24 mouse cellular contexts compared by ENCODE assay signal in genomic region chr1:172433012-172433850, GRCm38 (mm10). TPM values are rescaled to one million over a fixed set of nuclear protein-coding genes. Genes with fewer than 3 reads are reported as not detected.
DNase-seq lines count a peak whose midpoint lies in the region; ATAC-seq and TF ChIP-seq lines count a peak whose summit lies in the region.
"Had no signal": no experiment of that assay in that cellular context is flagged by ENCODE, and none has a peak within 500 bp of the region (broad histone marks: within the 10 kb centered on the region; RNA-seq: fewer than 3 reads in every experiment).

No protein-coding gene starts in this region.

- H3K36me3 ChIP-seq in heart, embryonic 15.5 days = no peaks in the 10 kb centered on the region
- H3K36me3 ChIP-seq in spleen, adult 2 months (ENCODE audit: control insufficient read depth, insufficient read depth, low read length) = no peaks in the 10 kb centered on the region
- H3K36me3 ChIP-seq: forebrain, embryonic 12.5 days; G1E; hindbrain, embryonic 12.5 days; limb, embryonic 12.5 days; liver, embryonic 13.5 days; lung, embryonic 15.5 days; midbrain, embryonic 13.5 days; neural tube, embryonic 15.5 days had no signal

- no peak for TF ChIP-seq POLR2A in spleen, adult 2 months (IDR thresholded peaks at IDR 0.05; ENCODE audit: low read depth, low read length)

- ATAC-seq in heart, embryonic 15.5 days (replicated peaks; ENCODE audit: insufficient number of reproducible peaks, insufficient read depth, low FRiP score, low read depth) = 0 out of 2 replicates have a peak, but pooled peaks have one; percentile 43
- ATAC-seq: CD4-positive, CD25-positive, alpha-beta regulatory T cell, adult 4 months; inflammation-experienced regulatory T-cells, adult 6 months; midbrain, embryonic 13.5 days had no signal

- no peaks in the 10 kb centered on the region for H3K9me3 ChIP-seq in heart, embryonic 15.5 days (replicated peaks)
- H3K9me3 ChIP-seq: forebrain, embryonic 12.5 days; G1E; hindbrain, embryonic 12.5 days; limb, embryonic 12.5 days; liver, embryonic 13.5 days; lung, embryonic 15.5 days; midbrain, embryonic 13.5 days; neural tube, embryonic 15.5 days had no signal

- peak overlapping the region; percentile 70; the same call in 1 of the 2 replicates for H3K27ac ChIP-seq in gastrocnemius, adult 2 months
- H3K27ac ChIP-seq in heart, embryonic 15.5 days = peak overlapping the region; percentile 57; the same call in 1 of the 2 replicates
- H3K27ac ChIP-seq in spleen, adult 2 months (ENCODE audit: insufficient read depth, low read length) = peak overlapping the region; percentile 39; the same call in 1 of the 2 replicates
- H3K27ac ChIP-seq: forebrain, embryonic 12.5 days; hindbrain, embryonic 12.5 days; limb, embryonic 12.5 days; liver, embryonic 13.5 days; lung, embryonic 15.5 days; midbrain, embryonic 13.5 days; neural tube, embryonic 15.5 days had no signal

- WGBS in heart, embryonic 15.5 days = 45% methylated on average over 20 of the region's 20 CpGs
- 77% methylated on average over 20 of the region's 20 CpGs for WGBS in spleen, adult 2 months

- H3K4me1 ChIP-seq in heart, embryonic 15.5 days (replicated peaks) = peaks cover 27% of the 10 kb centered on the region
- H3K4me1 ChIP-seq in spleen, adult 2 months (ENCODE audit: control insufficient read depth, insufficient read depth, insufficient read length) = peaks cover 15% of the 10 kb centered on the region; the same call in 1 of the 2 replicates
- H3K4me1 ChIP-seq: forebrain, embryonic 12.5 days; hindbrain, embryonic 12.5 days; limb, embryonic 12.5 days; midbrain, embryonic 13.5 days; neural tube, embryonic 15.5 days had no signal

- H3K27me3 ChIP-seq in heart, embryonic 15.5 days = no peaks in the 10 kb centered on the region
- H3K27me3 ChIP-seq in spleen, adult 2 months (ENCODE audit: control insufficient read depth, insufficient read depth, low read length) = no peaks in the 10 kb centered on the region
- H3K27me3 ChIP-seq: forebrain, embryonic 12.5 days; hindbrain, embryonic 12.5 days; limb, embryonic 12.5 days; liver, embryonic 13.5 days; lung, embryonic 15.5 days; neural tube, embryonic 15.5 days had no signal

- H3K4me3 ChIP-seq in gastrocnemius, adult 2 months = no peak overlapping the region
- no peak overlapping the region for H3K4me3 ChIP-seq in heart, embryonic 15.5 days
- H3K4me3 ChIP-seq in spleen, adult 2 months (ENCODE audit: extremely low read depth, insufficient read depth, insufficient read length) = no peak overlapping the region
- H3K4me3 ChIP-seq: forebrain, embryonic 12.5 days; hindbrain, embryonic 12.5 days; limb, embryonic 12.5 days; liver, embryonic 13.5 days; lung, embryonic 15.5 days; midbrain, embryonic 13.5 days; myocyte; neural tube, embryonic 15.5 days had no signal

- intact Hi-C loops in gastrocnemius, adult 2 months (cut with DNase I) = no loop called here
- intact Hi-C loops in heart, postnatal 36 days (cut with DNase I) = loop anchor here (2.0 kb wide), 1 partner anchor 20 kb away; no protein-coding TSS in a partner anchor

- no peak for TF ChIP-seq CTCF in gastrocnemius, adult 2 months (IDR thresholded peaks at IDR 0.05)
- TF ChIP-seq CTCF in spleen, adult 2 months (IDR thresholded peaks at IDR 0.05; ENCODE audit: extremely low read depth, insufficient read depth, insufficient read length, insufficient replicate concordance) = no peak

- DNase-seq in gastrocnemius, adult 2 months = no peak
- no peak for DNase-seq in gastrocnemius, adult 18-20 months (ENCODE audit: low spot score)
- no peak for DNase-seq in heart, postnatal 36 days
- DNase-seq in spleen, adult 2 months (ENCODE audit: low read depth in 1 of 2, low spot score in 2 of 2) = no peak
- no peak for DNase-seq in spleen, postnatal 10 days (ENCODE audit: low spot score in 2 of 2)
- no peak for DNase-seq in adrenal gland, postnatal 36 days
- no peak for DNase-seq in Muller cell, postnatal 12 days (ENCODE audit: inconsistent ontology term)
- DNase-seq: adrenal gland, adult 8-10 months; cerebellum, adult 11-12 months; cerebellum, postnatal 36 days; gastrocnemius, postnatal 36 days; layer of hippocampus, adult 9-11 months; liver, embryonic 13.5 days had no signal

- H3K4me2 ChIP-seq in heart, embryonic 15.5 days = no peak overlapping the region
- H3K4me2 ChIP-seq: forebrain, embryonic 12.5 days; hindbrain, embryonic 12.5 days; limb, embryonic 12.5 days; liver, embryonic 13.5 days; lung, embryonic 15.5 days; midbrain, embryonic 13.5 days; neural tube, embryonic 15.5 days had no signal

- no peak overlapping the region for H3K9ac ChIP-seq in heart, embryonic 15.5 days
- H3K9ac ChIP-seq: forebrain, embryonic 12.5 days; hindbrain, embryonic 12.5 days; limb, embryonic 12.5 days; liver, embryonic 13.5 days; lung, embryonic 15.5 days; midbrain, embryonic 13.5 days; neural tube, embryonic 15.5 days had no signal

RNA-seq across cellular contexts. Expression of gene Slamf9, which starts 41.9 kb away (rescaled TPM):
- under 1 TPM in 1 of 2 experiments, not detected in 1; 0.22 TPM for total RNA-seq in gastrocnemius, adult 2 months (2021)
- total RNA-seq in gastrocnemius, adult 18-20 months (2021) = under 1 TPM; 0.28 to 0.30 TPM
- polyA plus RNA-seq in heart, embryonic 15.5 days (2015; fragmentation: Nextera tagmentation; extraction: Ambion mirVana) = 0.83 and 1.1 TPM in 2 replicates
- total RNA-seq in heart, postnatal 36 days (2021) = 1 to 10 TPM; 1.1 to 1.5 TPM
- 4.3 and 5.5 TPM in 2 replicates for polyA plus RNA-seq in spleen, adult 2 months (2012; rRNA removed)
- total RNA-seq in adrenal gland, postnatal 36 days (2021) = 1 to 10 TPM; 2.3 to 4.5 TPM
- total RNA-seq: G1E had no signal
- polyA plus RNA-seq: CD4-positive, CD25-positive, alpha-beta regulatory T cell, adult 4 months; forebrain, embryonic 12.5 days; G1E had no signal

RNA-seq across cellular contexts. Expression of gene Igsf9, which starts 48.4 kb away (rescaled TPM):
- under 1 TPM in 1 of 2 experiments, not detected in 1; 0.67 TPM for total RNA-seq in gastrocnemius, adult 2 months (2021)
- total RNA-seq in gastrocnemius, adult 18-20 months (2021) = under 1 TPM in 1 of 2 experiments, not detected in 1; 0.19 TPM
- 2.9 and 7.7 TPM in 2 replicates for polyA plus RNA-seq in heart, embryonic 15.5 days (2015; fragmentation: Nextera tagmentation; extraction: Ambion mirVana)
- under 1 TPM; 0.75 to 0.76 TPM for total RNA-seq in heart, postnatal 36 days (2021)
- 8.6 and 9.0 TPM in 2 replicates for polyA plus RNA-seq in spleen, adult 2 months (2012; rRNA removed)
- total RNA-seq in adrenal gland, postnatal 36 days (2021) = 1 to 10 TPM; 1.6 to 1.8 TPM
- polyA plus RNA-seq: G1E had no signal

RNA-seq across cellular contexts. Expression of gene Pigm, which starts 56.9 kb away (rescaled TPM):
- 1 to 10 TPM; 3.8 to 3.9 TPM for total RNA-seq in gastrocnemius, adult 2 months (2021)
- 1 to 10 TPM; 3.0 to 3.3 TPM for total RNA-seq in gastrocnemius, adult 18-20 months (2021)
- 3.2 and 3.6 TPM in 2 replicates for polyA plus RNA-seq in heart, embryonic 15.5 days (2015; fragmentation: Nextera tagmentation; extraction: Ambion mirVana)
- 1 to 10 TPM; 4.4 to 4.8 TPM for total RNA-seq in heart, postnatal 36 days (2021)
- 8.8 and 11.5 TPM in 2 replicates for polyA plus RNA-seq in spleen, adult 2 months (2012; rRNA removed)
- 10 to 100 TPM; 11.2 to 13.2 TPM for total RNA-seq in adrenal gland, postnatal 36 days (2021)
